Mouse (Mus musculus): ENCODE measurements around the gene Nploc4. TPM values are rescaled to one million over a fixed set of nuclear protein-coding genes. Genes with fewer than 3 reads are reported as not detected.

Gene Nploc4
- polyA plus RNA-seq, 1 experiment from 2014 or later = 49.3 TPM

Other genes with a start within 250 kb of the Nploc4 start
- 17.0 and 18.8 TPM in 2 replicates for gene Bahcc1, start 204.8 kb downstream of the Nploc4 start, polyA plus RNA-seq (2016; fragmentation: Nextera tagmentation; extraction: Ambion mirVana)
- 3,119 and 3,536 TPM in 2 replicates for gene Actg1, start 89.2 kb downstream of the Nploc4 start, polyA plus RNA-seq (2016; fragmentation: Nextera tagmentation; extraction: Ambion mirVana)
- 0.50 and 0.77 TPM in 2 replicates for gene Fscn2, start 76.2 kb downstream of the Nploc4 start, polyA plus RNA-seq (2016; fragmentation: Nextera tagmentation; extraction: Ambion mirVana)
- gene Faap100, start 58.9 kb downstream of the Nploc4 start, polyA plus RNA-seq (2016; fragmentation: Nextera tagmentation; extraction: Ambion mirVana) = 38.0 and 45.9 TPM in 2 replicates
- 0.12 and 0.46 TPM in 2 replicates for gene Tspan10, start 4.9 kb upstream of the Nploc4 start, polyA plus RNA-seq (2016; fragmentation: Nextera tagmentation; extraction: Ambion mirVana)
- gene Pde6g, start 15.8 kb upstream of the Nploc4 start, polyA plus RNA-seq (2016; fragmentation: Nextera tagmentation; extraction: Ambion mirVana) = 0.31 and 0.35 TPM in 2 replicates
- gene Oxld1, start 20.4 kb upstream of the Nploc4 start, polyA plus RNA-seq (2016; fragmentation: Nextera tagmentation; extraction: Ambion mirVana) = 12.5 and 13.2 TPM in 2 replicates
- gene Ccdc137, start 20.4 kb upstream of the Nploc4 start, polyA plus RNA-seq (2016; fragmentation: Nextera tagmentation; extraction: Ambion mirVana) = 34.4 and 37.3 TPM in 2 replicates
- gene Arl16, start 29.9 kb upstream of the Nploc4 start, polyA plus RNA-seq (2016; fragmentation: Nextera tagmentation; extraction: Ambion mirVana) = 59.6 and 62.3 TPM in 2 replicates
- gene Mrpl12, start 46.9 kb upstream of the Nploc4 start, polyA plus RNA-seq (2016; fragmentation: Nextera tagmentation; extraction: Ambion mirVana) = 171 and 186 TPM in 2 replicates
- 50.6 and 53.3 TPM in 2 replicates for gene Slc25a10, start 54.1 kb upstream of the Nploc4 start, polyA plus RNA-seq (2016; fragmentation: Nextera tagmentation; extraction: Ambion mirVana)
- gene Gcgr, start 93.0 kb upstream of the Nploc4 start, polyA plus RNA-seq (2016; fragmentation: Nextera tagmentation; extraction: Ambion mirVana) = 0.14 and 0.17 TPM in 2 replicates
- gene Mcrip1, start 112.0 kb upstream of the Nploc4 start, polyA plus RNA-seq (2016; fragmentation: Nextera tagmentation; extraction: Ambion mirVana) = 219 and 261 TPM in 2 replicates
- gene Ppp1r27, start 113.4 kb upstream of the Nploc4 start, polyA plus RNA-seq (2016; fragmentation: Nextera tagmentation; extraction: Ambion mirVana) = 0.27 TPM in 1 of 2 replicates, not detected in the other
- 519 and 570 TPM in 2 replicates for gene P4hb, start 135.5 kb upstream of the Nploc4 start, polyA plus RNA-seq (2016; fragmentation: Nextera tagmentation; extraction: Ambion mirVana)
- 799 and 820 TPM in 2 replicates for gene Arhgdia, start 143.9 kb upstream of the Nploc4 start, polyA plus RNA-seq (2016; fragmentation: Nextera tagmentation; extraction: Ambion mirVana)
- 607 and 643 TPM in 2 replicates for gene Alyref, start 160.7 kb upstream of the Nploc4 start, polyA plus RNA-seq (2016; fragmentation: Nextera tagmentation; extraction: Ambion mirVana)
- gene Anapc11, start 160.7 kb upstream of the Nploc4 start, polyA plus RNA-seq (2016; fragmentation: Nextera tagmentation; extraction: Ambion mirVana) = 237 TPM in 2 replicates
- gene Npb, start 170.8 kb upstream of the Nploc4 start, polyA plus RNA-seq (2016; fragmentation: Nextera tagmentation; extraction: Ambion mirVana) = 0.34 and 0.63 TPM in 2 replicates
- 139 and 160 TPM in 2 replicates for gene Pcyt2, start 180.2 kb upstream of the Nploc4 start, polyA plus RNA-seq (2016; fragmentation: Nextera tagmentation; extraction: Ambion mirVana)
- 37.0 and 42.4 TPM in 2 replicates for gene Sirt7, start 187.5 kb upstream of the Nploc4 start, polyA plus RNA-seq (2016; fragmentation: Nextera tagmentation; extraction: Ambion mirVana)
- gene Mafg, start 195.9 kb upstream of the Nploc4 start, polyA plus RNA-seq (2016; fragmentation: Nextera tagmentation; extraction: Ambion mirVana) = 23.1 and 26.2 TPM in 2 replicates
- 37.6 and 38.7 TPM in 2 replicates for gene Pycr1, start 206.1 kb upstream of the Nploc4 start, polyA plus RNA-seq (2016; fragmentation: Nextera tagmentation; extraction: Ambion mirVana)
- not detected in 2 replicates for gene Myadml2, start 210.4 kb upstream of the Nploc4 start, polyA plus RNA-seq (2016; fragmentation: Nextera tagmentation; extraction: Ambion mirVana)
- 2.3 and 4.3 TPM in 2 replicates for gene Notum, start 223.5 kb upstream of the Nploc4 start, polyA plus RNA-seq (2016; fragmentation: Nextera tagmentation; extraction: Ambion mirVana)
- 147 and 178 TPM in 2 replicates for gene Aspscr1, start 235.3 kb upstream of the Nploc4 start, polyA plus RNA-seq (2016; fragmentation: Nextera tagmentation; extraction: Ambion mirVana)

Measured in hindbrain, embryonic 10.5 days (tissue).